Mouse (Mus musculus): Measurements from ENCODE around the gene Zc3hav1. TPM values are rescaled to one million over a fixed set of nuclear protein-coding genes. Genes with fewer than 3 reads are reported as not detected.

Zc3hav1 gene
- polyA plus RNA-seq, 1 experiment from 2014 or later = 16.5 TPM

GRCm38 (mm10) chr6:38354723-38355353 is 435 bp upstream of the Zc3hav1 start:
- peak; percentile 36; the same call in 1 of the 2 replicates for ATAC-seq
- peaks cover 14% of the 10 kb centered on the region for H3K4me1 ChIP-seq (ENCODE audit: control insufficient read depth, insufficient read depth, low read length)
- H3K4me2 ChIP-seq (ENCODE audit: low read depth, low read length) = peak overlapping the region; percentile 81
- peak overlapping the region; percentile 89 for H3K27ac ChIP-seq (ENCODE audit: low read length)
- H3K4me3 ChIP-seq (ENCODE audit: low read length) = peak overlapping the region; percentile 66
- no peaks in the 10 kb centered on the region for H3K36me3 ChIP-seq (ENCODE audit: control insufficient read depth, insufficient read depth, low read length)
- no peaks in the 10 kb centered on the region; the same call in 1 of the 2 replicates for H3K27me3 ChIP-seq (replicated peaks; ENCODE audit: control insufficient read depth, insufficient read depth, low read length)
- WGBS = 6% methylated on average over 20 of the region's 20 CpGs
- H3K9me3 ChIP-seq (ENCODE audit: control insufficient read depth, low read length) = no peaks in the 10 kb centered on the region
- peak overlapping the region; percentile 76 for H3K9ac ChIP-seq (ENCODE audit: low read depth, low read length)

- peak overlapping the region; percentile 76 for H3K9ac ChIP-seq (ENCODE audit: low read depth, low read length)
- no peaks in the 10 kb centered on the region; the same call in 1 of the 2 replicates for H3K27me3 ChIP-seq (replicated peaks; ENCODE audit: control insufficient read depth, insufficient read depth, low read length)
These were observed 1.2 kb downstream of the Zc3hav1 start for GRCm38 (mm10) chr6:38353181-38353580.

GRCm38 (mm10) chr6:38352451-38352850 is 2.0 kb downstream of the Zc3hav1 start:
- Histone ChIP-seq H3K4me3 (ENCODE audit: low read length) (peak overlapping the region; percentile 66), H3K9ac (ENCODE audit: low read depth, low read length) (no peak overlapping the region), H3K4me2 (ENCODE audit: low read depth, low read length) (peak overlapping the region; percentile 81), H3K4me1 (ENCODE audit: control insufficient read depth, insufficient read depth, low read length) (peaks cover 17% of the 10 kb centered on the region), H3K27me3 (replicated peaks; ENCODE audit: control insufficient read depth, insufficient read depth, low read length) (no peaks in the 10 kb centered on the region; the same call in 1 of the 2 replicates), H3K36me3 (ENCODE audit: control insufficient read depth, insufficient read depth, low read length) (no peaks in the 10 kb centered on the region), H3K27ac (ENCODE audit: low read length) (no peak overlapping the region), H3K9me3 (ENCODE audit: control insufficient read depth, low read length) (no peaks in the 10 kb centered on the region)
- WGBS = 31% methylated on average over 10 of the region's 10 CpGs
- no peak for ATAC-seq

More at GRCm38 (mm10) chr6:38353181-38353580, 1.2 kb downstream of the Zc3hav1 start:
- 17% methylated on average over 13 of the region's 13 CpGs for WGBS
- H3K9me3 ChIP-seq (ENCODE audit: control insufficient read depth, low read length) = no peaks in the 10 kb centered on the region
- H3K27ac ChIP-seq (ENCODE audit: low read length) = no peak overlapping the region
- no peak for ATAC-seq
- peak overlapping the region; percentile 81 for H3K4me2 ChIP-seq (ENCODE audit: low read depth, low read length)
- H3K36me3 ChIP-seq (ENCODE audit: control insufficient read depth, insufficient read depth, low read length) = no peaks in the 10 kb centered on the region
- H3K4me3 ChIP-seq (ENCODE audit: low read length) = peak overlapping the region; percentile 66
- H3K4me1 ChIP-seq (ENCODE audit: control insufficient read depth, insufficient read depth, low read length) = peaks cover 17% of the 10 kb centered on the region

GRCm38 (mm10) chr6:38351930-38352329 is 2.5 kb downstream of the Zc3hav1 start:
- Histone ChIP-seq H3K4me2 (ENCODE audit: low read depth, low read length) (no peak overlapping the region), H3K27ac (ENCODE audit: low read length) (no peak overlapping the region)
- ATAC-seq = no peak

DNA sequence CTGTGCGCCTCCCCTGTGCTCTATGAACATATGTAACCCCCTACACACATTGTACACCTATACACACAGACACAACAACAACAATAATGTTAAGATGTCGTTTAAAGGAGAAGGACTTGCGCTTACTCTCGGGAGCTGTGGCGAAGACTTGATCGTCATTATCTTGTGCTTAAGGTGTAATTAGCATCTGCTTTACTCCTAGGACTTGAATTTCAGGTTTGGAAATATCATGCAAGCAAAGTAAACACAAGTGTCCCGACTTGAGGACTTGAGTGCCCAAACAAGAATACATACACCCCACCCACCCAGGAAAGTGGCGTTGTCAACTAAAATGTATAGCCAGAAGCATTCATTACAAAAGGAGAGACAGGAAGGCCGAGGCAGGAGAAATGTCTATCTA is 4.6 kb downstream of the Zc3hav1 start:
- no peak for ATAC-seq
- Histone ChIP-seq H3K9ac (ENCODE audit: low read depth, low read length) (no peak overlapping the region), H3K4me1 (ENCODE audit: control insufficient read depth, insufficient read depth, low read length) (peaks cover 12% of the 10 kb centered on the region; the same call in 1 of the 2 replicates), H3K4me3 (ENCODE audit: low read length) (no peak overlapping the region), H3K27me3 (replicated peaks; ENCODE audit: control insufficient read depth, insufficient read depth, low read length) (no peaks in the 10 kb centered on the region; the same call in 1 of the 2 replicates), H3K9me3 (ENCODE audit: control insufficient read depth, low read length) (no peaks in the 10 kb centered on the region), H3K36me3 (ENCODE audit: control insufficient read depth, insufficient read depth, low read length) (no peaks in the 10 kb centered on the region), H3K27ac (ENCODE audit: low read length) (no peak overlapping the region), H3K4me2 (ENCODE audit: low read depth, low read length) (no peak overlapping the region)
- WGBS = 62% methylated on average over 9 of the region's 9 CpGs

More at GRCm38 (mm10) chr6:38351930-38352329, 2.5 kb downstream of the Zc3hav1 start:
- no peak overlapping the region for H3K9ac ChIP-seq (ENCODE audit: low read depth, low read length)
- peaks cover 17% of the 10 kb centered on the region for H3K4me1 ChIP-seq (ENCODE audit: control insufficient read depth, insufficient read depth, low read length)
- no peaks in the 10 kb centered on the region for H3K9me3 ChIP-seq (ENCODE audit: control insufficient read depth, low read length)
- no peaks in the 10 kb centered on the region for H3K36me3 ChIP-seq (ENCODE audit: control insufficient read depth, insufficient read depth, low read length)
- 64% methylated on average over 4 of the region's 4 CpGs for WGBS
- no peak overlapping the region for H3K4me3 ChIP-seq (ENCODE audit: low read length)
- no peaks in the 10 kb centered on the region; the same call in 1 of the 2 replicates for H3K27me3 ChIP-seq (replicated peaks; ENCODE audit: control insufficient read depth, insufficient read depth, low read length)

GRCm38 (mm10) chr6:38348811-38349453 is 5.5 kb downstream of the Zc3hav1 start:
- no peak for ATAC-seq
- WGBS = 88% methylated on average over 6 of the region's 6 CpGs

GRCm38 (mm10) chr6:38347875-38348274 is 6.5 kb downstream of the Zc3hav1 start:
- no peaks in the 10 kb centered on the region for H3K9me3 ChIP-seq (ENCODE audit: control insufficient read depth, low read length)
- H3K4me1 ChIP-seq (ENCODE audit: control insufficient read depth, insufficient read depth, low read length) = peaks cover 15% of the 10 kb centered on the region; the same call in 1 of the 2 replicates
- ATAC-seq = no peak
- H3K27me3 ChIP-seq (replicated peaks; ENCODE audit: control insufficient read depth, insufficient read depth, low read length) = no peaks in the 10 kb centered on the region; the same call in 1 of the 2 replicates
- no peak overlapping the region for H3K27ac ChIP-seq (ENCODE audit: low read length)
- no peak overlapping the region for H3K4me2 ChIP-seq (ENCODE audit: low read depth, low read length)
- H3K4me3 ChIP-seq (ENCODE audit: low read length) = no peak overlapping the region
- H3K36me3 ChIP-seq (ENCODE audit: control insufficient read depth, insufficient read depth, low read length) = no peaks in the 10 kb centered on the region
- 71% methylated on average over 5 of the region's 5 CpGs for WGBS
- no peak overlapping the region for H3K9ac ChIP-seq (ENCODE audit: low read depth, low read length)

More at GRCm38 (mm10) chr6:38348811-38349453, 5.5 kb downstream of the Zc3hav1 start:
- Histone ChIP-seq H3K4me2 (ENCODE audit: low read depth, low read length) (no peak overlapping the region), H3K9ac (ENCODE audit: low read depth, low read length) (no peak overlapping the region), H3K4me3 (ENCODE audit: low read length) (no peak overlapping the region), H3K36me3 (ENCODE audit: control insufficient read depth, insufficient read depth, low read length) (no peaks in the 10 kb centered on the region), H3K27me3 (replicated peaks; ENCODE audit: control insufficient read depth, insufficient read depth, low read length) (no peaks in the 10 kb centered on the region; the same call in 1 of the 2 replicates), H3K27ac (ENCODE audit: low read length) (no peak overlapping the region), H3K9me3 (ENCODE audit: control insufficient read depth, low read length) (no peaks in the 10 kb centered on the region), H3K4me1 (ENCODE audit: control insufficient read depth, insufficient read depth, low read length) (peaks cover 12% of the 10 kb centered on the region; the same call in 1 of the 2 replicates)

- peak; percentile 82 for ATAC-seq
- Histone ChIP-seq H3K27ac (ENCODE audit: low read length) (no peak overlapping the region), H3K4me1 (ENCODE audit: control insufficient read depth, insufficient read depth, low read length) (peaks cover 15% of the 10 kb centered on the region; the same call in 1 of the 2 replicates), H3K4me2 (ENCODE audit: low read depth, low read length) (no peak overlapping the region), H3K9ac (ENCODE audit: low read depth, low read length) (no peak overlapping the region), H3K4me3 (ENCODE audit: low read length) (no peak overlapping the region), H3K36me3 (ENCODE audit: control insufficient read depth, insufficient read depth, low read length) (no peaks in the 10 kb centered on the region), H3K27me3 (replicated peaks; ENCODE audit: control insufficient read depth, insufficient read depth, low read length) (no peaks in the 10 kb centered on the region; the same call in 1 of the 2 replicates), H3K9me3 (ENCODE audit: control insufficient read depth, low read length) (no peaks in the 10 kb centered on the region)
- WGBS = 42% methylated on average over 7 of the region's 7 CpGs
These were observed 8.6 kb downstream of the Zc3hav1 start for GRCm38 (mm10) chr6:38345796-38346195.

DNA sequence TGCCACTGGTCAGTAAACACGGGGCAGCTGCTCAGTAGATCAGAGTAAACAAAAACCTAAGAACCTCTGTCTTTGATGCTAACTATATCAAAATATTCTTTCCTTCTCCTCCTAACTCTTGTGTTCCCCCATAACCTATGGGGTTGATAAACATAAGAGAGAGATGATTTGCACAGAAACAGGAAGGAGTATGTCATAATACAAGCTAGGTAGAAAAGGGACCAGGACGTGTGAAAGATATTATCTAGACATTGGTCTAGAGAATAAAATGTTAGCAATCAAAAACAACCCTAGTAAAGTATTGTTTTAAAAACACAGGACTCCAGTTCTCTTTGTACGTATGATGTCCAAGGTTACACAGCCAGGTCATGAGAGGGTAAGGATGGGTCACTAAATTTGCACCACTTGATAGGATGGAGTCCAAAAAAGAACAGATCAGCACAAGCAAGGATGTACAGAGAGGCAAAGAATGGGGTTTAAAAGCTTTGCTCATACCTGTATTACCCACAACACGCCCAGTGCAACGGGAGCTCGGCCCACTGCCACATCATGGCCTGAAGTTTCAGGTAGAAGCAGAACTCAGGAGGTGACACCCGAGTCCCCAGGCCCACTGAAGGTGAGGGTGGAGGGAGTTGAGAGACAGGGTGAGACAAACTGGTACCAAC is 10.3 kb downstream of the Zc3hav1 start:
- Histone ChIP-seq H3K9me3 (ENCODE audit: control insufficient read depth, low read length) (no peaks in the 10 kb centered on the region), H3K9ac (ENCODE audit: low read depth, low read length) (no peak overlapping the region), H3K27ac (ENCODE audit: low read length) (no peak overlapping the region), H3K4me2 (ENCODE audit: low read depth, low read length) (no peak overlapping the region), H3K36me3 (ENCODE audit: control insufficient read depth, insufficient read depth, low read length) (no peaks in the 10 kb centered on the region), H3K4me1 (ENCODE audit: control insufficient read depth, insufficient read depth, low read length) (peaks cover 13% of the 10 kb centered on the region; the same call in 1 of the 2 replicates), H3K4me3 (ENCODE audit: low read length) (no peak overlapping the region), H3K27me3 (replicated peaks; ENCODE audit: control insufficient read depth, insufficient read depth, low read length) (no peaks in the 10 kb centered on the region)
- ATAC-seq = no peak
- WGBS = 80% methylated on average over 7 of the region's 7 CpGs
